Mouse (Mus musculus): ENCODE measurements at regions not wholly inside any gene's neighbourhood (a gene's known extent, or its start where the extent isn't known, plus 50 kb on each side); places are given as distances from the start of the nearest gene placed in this dataset.

GRCm38 (mm10) chr11:44278521-44279208 is 121.2 kb upstream of the Il12b start:
- Histone ChIP-seq H3K36me3 (replicated peaks in 1 of 2; ENCODE audit: control insufficient read depth in 1 of 2, insufficient read depth in 1 of 2, low read length in 1 of 2) (no peaks in the 10 kb centered on the region), H3K27ac (ENCODE audit: insufficient read depth, low read depth) (no peak overlapping the region), H3K79me2 (replicated peaks; ENCODE audit: control insufficient read depth, extremely low read depth, insufficient read depth, poor library complexity, severe bottlenecking) (no peaks in the 10 kb centered on the region), H3K4me3 (replicated peaks in 1 of 3; ENCODE audit: low read depth in 2 of 3, low read length in 2 of 3, poor library complexity in 1 of 3) (no peak overlapping the region), H3K4me1 (ENCODE audit: control insufficient read depth in 1 of 2, insufficient read depth in 2 of 2) (peaks cover 0 to 9% of the 10 kb centered on the region in 2 experiments; a peak in 2 of 4 replicates), H3K9me3 (replicated peaks; ENCODE audit: low read length) (no peaks in the 10 kb centered on the region), H3K9ac (ENCODE audit: insufficient read depth, low read depth) (no peak overlapping the region), H3K4me2 (ENCODE audit: insufficient read depth, low read depth, poor library complexity, severe bottlenecking) (no peak overlapping the region), H3K27me3 (replicated peaks) (no peaks in the 10 kb centered on the region)
- no peak for DNase-seq (ENCODE audit: extremely low read depth)
- TF ChIP-seq ZNF384 (IDR thresholded peaks at IDR 0.05; ENCODE audit: low read depth, low read length), result no peak
- no peak for TF ChIP-seq E2F4 (IDR thresholded peaks at IDR 0.05; ENCODE audit: insufficient replicate concordance, low read depth, low read length)
- TF ChIP-seq RCOR1 (conservative IDR thresholded peaks at IDR 0.05; ENCODE audit: low read depth, low read length), result no peak
- TF ChIP-seq NELFE (IDR thresholded peaks at IDR 0.05; ENCODE audit: low read depth, low read length), result no peak
- no peak for TF ChIP-seq RAD21 (IDR thresholded peaks at IDR 0.05; ENCODE audit: low read depth, low read length)
- TF ChIP-seq USF2 (conservative IDR thresholded peaks at IDR 0.05; ENCODE audit: low read depth, low read length), result no peak
- TF ChIP-seq SIN3A (IDR thresholded peaks at IDR 0.05; ENCODE audit: low read length), result no peak
- TF ChIP-seq MXI1 (IDR thresholded peaks at IDR 0.05; ENCODE audit: low read depth, low read length), result no peak
- no peak for TF ChIP-seq MAX (IDR thresholded peaks at IDR 0.05; ENCODE audit: low read length)
- no peak for TF ChIP-seq UBTF (IDR thresholded peaks at IDR 0.05; ENCODE audit: low read depth, low read length)
- no peak for TF ChIP-seq MEF2A (IDR thresholded peaks at IDR 0.05; ENCODE audit: borderline replicate concordance, low read depth, low read length)
- no peak for TF ChIP-seq CHD2 (IDR thresholded peaks at IDR 0.05; ENCODE audit: low read length)
- no peak for TF ChIP-seq ZKSCAN1 (IDR thresholded peaks at IDR 0.05; ENCODE audit: borderline replicate concordance, low read depth, low read length)
- in situ Hi-C loops (cut with MboI; ENCODE audit: low pct_ligation_motif_present, low pct_unique_long_range_greater_than_20kb, low sequenced_read_pairs) (no loop called here), dilution Hi-C loops (cut with MboI; ENCODE audit: extremely low pct_ligation_motif_present, extremely low pct_unique_long_range_greater_than_20kb, low sequenced_read_pairs) (no loop called here)

GRCm38 (mm10) chr11:44285961-44286360 is 113.9 kb upstream of the Il12b start:
- Histone ChIP-seq H3K4me1 (ENCODE audit: control insufficient read depth in 1 of 2, insufficient read depth in 2 of 2) (peaks cover 0 to 16% of the 10 kb centered on the region in 2 experiments; a peak in 2 of 4 replicates), H3K27ac (ENCODE audit: insufficient read depth, low read depth) (no peak overlapping the region), H3K9me3 (replicated peaks; ENCODE audit: low read length) (no peaks in the 10 kb centered on the region), H3K27me3 (replicated peaks) (no peaks in the 10 kb centered on the region), H3K36me3 (replicated peaks in 1 of 2; ENCODE audit: control insufficient read depth in 1 of 2, insufficient read depth in 1 of 2, low read length in 1 of 2) (no peaks in the 10 kb centered on the region), H3K9ac (ENCODE audit: insufficient read depth, low read depth) (no peak overlapping the region), H3K4me2 (ENCODE audit: insufficient read depth, low read depth, poor library complexity, severe bottlenecking) (no peak overlapping the region), H3K4me3 (replicated peaks in 1 of 3; ENCODE audit: low read depth in 2 of 3, low read length in 2 of 3, poor library complexity in 1 of 3) (no peak overlapping the region), H3K79me2 (replicated peaks; ENCODE audit: control insufficient read depth, extremely low read depth, insufficient read depth, poor library complexity, severe bottlenecking) (no peaks in the 10 kb centered on the region)
- DNase-seq (ENCODE audit: extremely low read depth), result no peak
- in situ Hi-C loops (cut with MboI; ENCODE audit: low pct_ligation_motif_present, low pct_unique_long_range_greater_than_20kb, low sequenced_read_pairs) (no loop called here), dilution Hi-C loops (cut with MboI; ENCODE audit: extremely low pct_ligation_motif_present, extremely low pct_unique_long_range_greater_than_20kb, low sequenced_read_pairs) (no loop called here)
- TF ChIP-seq MEF2A (IDR thresholded peaks at IDR 0.05; ENCODE audit: borderline replicate concordance, low read depth, low read length), result no peak
- no peak for TF ChIP-seq ZC3H11A (IDR thresholded peaks at IDR 0.05; ENCODE audit: low read depth, low read length)
- no peak for TF ChIP-seq IRF4 (IDR thresholded peaks at IDR 0.05; ENCODE audit: low read depth, low read length)

All from CH12.LX (cell line).